Mouse (Mus musculus): Measurements from ENCODE around the gene Slc7a11. TPM values are rescaled to one million over a fixed set of nuclear protein-coding genes. Genes with fewer than 3 reads are reported as not detected.

The Slc7a11 gene
- polyA plus RNA-seq, 1 experiment from 2014 or later = 2.3 TPM

GRCm38 (mm10) chr3:50386561-50387221 is 56.7 kb downstream of the Slc7a11 start:
- no peak overlapping the region for H3K9ac ChIP-seq (replicated peaks; ENCODE audit: low read length)
- peaks cover 4% of the 10 kb centered on the region; the same call in 1 of the 2 replicates for H3K4me1 ChIP-seq (ENCODE audit: control insufficient read depth, insufficient read depth, low read length)
- peak; percentile 50 for DNase-seq
- no peak overlapping the region for H3K4me3 ChIP-seq (replicated peaks; ENCODE audit: low read depth, low read length)
- H3K9me3 ChIP-seq (ENCODE audit: control insufficient read depth, low read length) = peaks cover 8% of the 10 kb centered on the region
- ATAC-seq (ENCODE audit: low FRiP score, low TSS enrichment) = no peak
- no peaks in the 10 kb centered on the region for H3K36me3 ChIP-seq (ENCODE audit: control insufficient read depth, insufficient read depth, low read length)
- no peak overlapping the region for H3K4me2 ChIP-seq (ENCODE audit: low read length)
- H3K27me3 ChIP-seq (ENCODE audit: control insufficient read depth, insufficient read depth, low read length) = no peaks in the 10 kb centered on the region
- 40% methylated on average over 5 of the region's 5 CpGs for WGBS
- no peak overlapping the region for H3K27ac ChIP-seq (replicated peaks; ENCODE audit: low read depth, low read length)

DNA sequence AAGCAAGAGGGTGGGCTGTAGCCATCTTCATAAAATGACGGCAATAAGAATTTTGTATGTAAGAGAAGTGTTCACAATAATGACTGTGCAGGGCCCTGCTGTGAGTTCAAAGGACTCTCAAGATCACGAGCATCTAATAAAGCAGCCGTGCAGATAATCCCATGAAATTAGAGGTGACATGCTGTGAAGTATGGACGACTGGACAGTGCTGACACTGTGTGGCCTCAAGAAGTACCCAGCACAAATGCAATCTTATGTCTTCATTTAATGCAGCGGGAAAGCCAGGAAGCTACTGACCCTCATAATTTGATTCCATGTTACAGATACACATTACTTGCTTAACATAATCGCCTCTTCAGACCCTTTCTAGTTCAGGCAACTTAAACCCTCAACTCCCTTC is 57.3 kb downstream of the Slc7a11 start:
- ATAC-seq (ENCODE audit: low FRiP score, low TSS enrichment) (no peak), DNase-seq (no peak)
- WGBS = 20% methylated on average over 6 of the region's 6 CpGs

DNA sequence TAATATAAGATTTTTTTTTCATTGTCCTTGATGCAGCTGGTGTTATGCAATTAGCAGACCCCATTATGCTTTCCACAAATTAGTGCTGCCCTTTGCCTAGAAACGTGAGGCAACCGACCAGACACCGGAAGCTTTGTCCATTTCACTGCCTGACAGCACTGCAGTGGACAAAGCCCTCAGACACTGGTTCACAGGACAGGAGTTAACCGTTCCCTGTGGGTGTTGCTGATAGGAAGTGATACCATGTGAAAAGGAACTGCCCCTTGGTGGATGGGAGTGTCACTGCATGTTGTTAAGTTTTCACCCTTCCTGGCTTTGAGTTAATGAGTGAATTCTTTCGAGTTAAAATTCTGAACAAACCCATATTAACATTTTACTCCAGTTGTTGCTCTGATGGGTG is 60.7 kb downstream of the Slc7a11 start:
- no peak overlapping the region for H3K27ac ChIP-seq (replicated peaks; ENCODE audit: low read depth, low read length)
- no peak for ATAC-seq (ENCODE audit: low FRiP score, low TSS enrichment)
- no peak for DNase-seq
- no peaks in the 10 kb centered on the region for H3K27me3 ChIP-seq (ENCODE audit: control insufficient read depth, insufficient read depth, low read length)
- no peaks in the 10 kb centered on the region for H3K9me3 ChIP-seq (ENCODE audit: control insufficient read depth, low read length)
- no peak overlapping the region for H3K4me3 ChIP-seq (replicated peaks; ENCODE audit: low read depth, low read length)
- H3K36me3 ChIP-seq (ENCODE audit: control insufficient read depth, insufficient read depth, low read length) = no peaks in the 10 kb centered on the region
- WGBS = 32% methylated on average over 5 of the region's 5 CpGs
- peaks cover 4% of the 10 kb centered on the region; the same call in 1 of the 2 replicates for H3K4me1 ChIP-seq (ENCODE audit: control insufficient read depth, insufficient read depth, low read length)
- no peak overlapping the region for H3K9ac ChIP-seq (replicated peaks; ENCODE audit: low read length)
- H3K4me2 ChIP-seq (ENCODE audit: low read length) = no peak overlapping the region; the same call in 1 of the 2 replicates

More for the DNA sequence above, 57.3 kb downstream of the Slc7a11 start:
- H3K36me3 ChIP-seq (ENCODE audit: control insufficient read depth, insufficient read depth, low read length) = no peaks in the 10 kb centered on the region
- H3K4me1 ChIP-seq (ENCODE audit: control insufficient read depth, insufficient read depth, low read length) = peaks cover 4% of the 10 kb centered on the region; the same call in 1 of the 2 replicates
- no peaks in the 10 kb centered on the region for H3K27me3 ChIP-seq (ENCODE audit: control insufficient read depth, insufficient read depth, low read length)
- H3K9ac ChIP-seq (replicated peaks; ENCODE audit: low read length) = no peak overlapping the region
- no peak overlapping the region for H3K27ac ChIP-seq (replicated peaks; ENCODE audit: low read depth, low read length)
- H3K4me2 ChIP-seq (ENCODE audit: low read length) = no peak overlapping the region
- H3K9me3 ChIP-seq (ENCODE audit: control insufficient read depth, low read length) = peaks cover 8% of the 10 kb centered on the region
- H3K4me3 ChIP-seq (replicated peaks; ENCODE audit: low read depth, low read length) = no peak overlapping the region

DNA sequence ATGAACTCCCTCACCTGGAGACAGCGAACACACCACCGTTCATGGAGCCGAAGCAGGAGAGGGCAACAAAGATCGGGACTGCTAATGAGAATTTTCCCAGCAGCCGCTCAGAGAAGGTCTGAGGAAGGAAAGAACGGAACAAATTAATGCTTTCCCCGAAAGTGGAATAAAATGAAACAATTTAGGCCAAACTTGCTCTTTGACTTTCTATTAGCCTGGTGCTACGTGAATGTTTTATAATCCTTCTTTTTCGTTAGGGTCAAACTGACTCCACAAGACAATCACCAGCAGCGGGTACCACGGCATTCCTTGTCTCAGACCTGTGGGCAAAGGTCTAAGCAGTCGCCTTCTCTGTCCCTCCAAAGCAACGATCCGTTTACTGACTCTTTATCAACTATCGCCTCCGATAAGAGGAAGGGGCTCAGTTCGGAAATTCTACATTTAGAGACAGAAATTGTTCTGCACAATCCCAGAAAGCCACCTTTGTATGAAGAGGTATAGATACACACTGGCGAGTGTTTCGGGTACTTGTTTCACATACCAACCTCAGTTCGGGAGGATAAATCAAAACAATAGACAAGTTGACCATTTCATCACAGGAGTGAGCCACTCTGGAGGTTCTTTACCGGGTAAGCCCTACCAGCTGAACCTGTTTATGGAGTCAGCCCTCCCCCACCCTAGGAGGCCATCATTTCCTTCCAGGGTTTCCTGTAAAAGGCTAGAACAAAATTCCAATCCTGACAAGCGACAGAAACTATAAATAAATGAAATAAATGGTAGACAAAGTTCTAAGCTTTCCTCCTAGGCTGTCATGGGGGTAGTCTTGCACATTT is 61.3 kb downstream of the Slc7a11 start:
- H3K9ac ChIP-seq (replicated peaks; ENCODE audit: low read length) = 0 out of 2 replicates have a peak overlapping the region, but pooled peaks have one; percentile 21
- H3K27me3 ChIP-seq (ENCODE audit: control insufficient read depth, insufficient read depth, low read length) = no peaks in the 10 kb centered on the region
- peaks cover 4% of the 10 kb centered on the region; the same call in 1 of the 2 replicates for H3K4me1 ChIP-seq (ENCODE audit: control insufficient read depth, insufficient read depth, low read length)
- 38% methylated on average over 22 of the region's 22 CpGs for WGBS
- DNase-seq = peak; percentile 40
- ATAC-seq (ENCODE audit: low FRiP score, low TSS enrichment) = peak; percentile 65; the same call in 1 of the 2 replicates
- peak overlapping the region; percentile 52 for H3K4me2 ChIP-seq (ENCODE audit: low read length)
- no peaks in the 10 kb centered on the region for H3K9me3 ChIP-seq (ENCODE audit: control insufficient read depth, low read length)
- no peak overlapping the region for H3K27ac ChIP-seq (replicated peaks; ENCODE audit: low read depth, low read length)
- H3K4me3 ChIP-seq (replicated peaks; ENCODE audit: low read depth, low read length) = peak overlapping the region; percentile 32
- H3K36me3 ChIP-seq (ENCODE audit: control insufficient read depth, insufficient read depth, low read length) = no peaks in the 10 kb centered on the region

DNA sequence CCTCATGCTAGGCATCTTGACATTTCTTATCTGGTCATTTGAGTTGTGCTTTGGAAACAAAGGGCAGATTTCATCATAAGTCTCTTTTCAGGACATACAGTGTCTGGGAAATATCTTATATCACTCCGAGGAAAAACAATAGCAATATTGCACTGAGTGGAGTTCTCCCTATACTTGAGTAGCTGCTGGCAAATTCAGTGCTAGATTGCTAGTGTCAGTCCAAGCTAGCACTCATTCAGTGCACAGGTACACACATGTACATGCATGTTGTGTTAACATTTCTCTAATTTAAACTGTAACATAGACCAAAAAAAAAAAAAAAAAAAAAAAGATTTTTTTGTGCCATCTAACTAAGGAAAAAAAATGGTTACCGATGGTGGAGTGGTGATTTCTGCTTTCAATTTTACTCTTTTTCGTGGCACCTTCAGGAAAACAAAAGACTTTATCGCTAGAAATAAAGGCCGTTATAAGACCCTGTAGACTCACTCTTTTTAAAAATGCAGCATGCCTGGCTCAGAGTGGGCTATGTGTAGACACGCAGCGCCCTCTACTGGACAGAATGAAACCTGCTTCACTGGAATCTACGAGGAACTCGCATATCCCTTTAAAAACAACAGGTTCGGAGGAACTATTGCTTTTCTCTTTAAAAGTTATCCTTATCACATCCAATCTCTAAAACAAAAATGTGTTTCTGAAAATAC is 62.1 kb downstream of the Slc7a11 start:
- Histone ChIP-seq H3K4me3 (replicated peaks; ENCODE audit: low read depth, low read length) (peak overlapping the region; percentile 32), H3K27ac (replicated peaks; ENCODE audit: low read depth, low read length) (peak overlapping the region; percentile 32; the same call in 1 of the 2 replicates), H3K27me3 (ENCODE audit: control insufficient read depth, insufficient read depth, low read length) (no peaks in the 10 kb centered on the region), H3K4me2 (ENCODE audit: low read length) (peak overlapping the region; percentile 52), H3K4me1 (ENCODE audit: control insufficient read depth, insufficient read depth, low read length) (peaks cover 4% of the 10 kb centered on the region; the same call in 1 of the 2 replicates), H3K9ac (replicated peaks; ENCODE audit: low read length) (0 out of 2 replicates have a peak overlapping the region, but pooled peaks have one; percentile 21), H3K9me3 (ENCODE audit: control insufficient read depth, low read length) (no peaks in the 10 kb centered on the region), H3K36me3 (ENCODE audit: control insufficient read depth, insufficient read depth, low read length) (no peaks in the 10 kb centered on the region)
- DNase-seq (peak; percentile 96), ATAC-seq (ENCODE audit: low FRiP score, low TSS enrichment) (peak; percentile 83; the same call in 1 of the 2 replicates)
- WGBS = 22% methylated on average over 10 of the region's 10 CpGs

DNA sequence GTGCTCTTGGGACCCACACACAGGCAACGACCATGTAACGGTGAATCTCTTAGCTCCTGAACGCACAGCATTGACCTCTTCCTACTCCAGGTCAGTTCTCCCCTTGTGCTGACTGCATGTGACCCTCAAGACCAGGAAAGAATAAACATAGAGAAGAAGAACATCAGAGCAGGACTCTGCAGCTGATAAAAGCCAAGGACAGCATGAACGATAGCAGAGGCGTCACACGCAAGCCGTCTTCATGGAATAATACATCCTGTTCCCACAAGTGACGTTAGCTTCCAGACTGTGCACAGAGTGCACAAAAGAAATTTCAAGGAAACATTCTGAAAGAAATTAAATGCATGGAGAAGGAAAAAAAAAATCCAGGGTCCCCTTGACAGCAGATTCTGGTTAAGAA is 63.5 kb downstream of the Slc7a11 start:
- ATAC-seq (ENCODE audit: low FRiP score, low TSS enrichment) (no peak), DNase-seq (no peak)
- H3K4me3 ChIP-seq (replicated peaks; ENCODE audit: low read depth, low read length) = no peak overlapping the region
- WGBS = 85% methylated on average over 8 of the region's 8 CpGs
- no peaks in the 10 kb centered on the region for H3K36me3 ChIP-seq (ENCODE audit: control insufficient read depth, insufficient read depth, low read length)
- no peaks in the 10 kb centered on the region for H3K27me3 ChIP-seq (ENCODE audit: control insufficient read depth, insufficient read depth, low read length)
- peaks cover 4% of the 10 kb centered on the region; the same call in 1 of the 2 replicates for H3K4me1 ChIP-seq (ENCODE audit: control insufficient read depth, insufficient read depth, low read length)
- H3K9ac ChIP-seq (replicated peaks; ENCODE audit: low read length) = no peak overlapping the region
- H3K9me3 ChIP-seq (ENCODE audit: control insufficient read depth, low read length) = no peaks in the 10 kb centered on the region
- no peak overlapping the region for H3K4me2 ChIP-seq (ENCODE audit: low read length)
- no peak overlapping the region for H3K27ac ChIP-seq (replicated peaks; ENCODE audit: low read depth, low read length)

DNA sequence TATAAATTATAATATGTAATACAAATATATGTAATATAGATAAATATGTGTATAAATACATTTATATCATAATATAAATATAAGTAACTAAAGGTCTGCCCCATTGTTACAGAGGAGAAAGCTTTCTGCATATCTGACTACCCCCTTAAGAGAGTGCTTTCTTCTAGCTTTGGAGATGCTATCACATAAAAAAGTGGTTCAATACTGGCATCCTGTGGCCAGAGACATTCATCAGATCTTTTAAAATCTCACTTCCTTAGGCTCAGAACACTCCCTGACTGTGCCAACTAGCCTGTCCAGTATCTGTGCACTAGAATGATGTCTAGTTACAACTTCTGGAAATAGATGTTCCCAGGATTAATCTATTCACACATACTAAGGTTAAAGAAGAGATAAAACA is 67.9 kb downstream of the Slc7a11 start:
- no peaks in the 10 kb centered on the region for H3K36me3 ChIP-seq (ENCODE audit: control insufficient read depth, insufficient read depth, low read length)
- H3K27me3 ChIP-seq (ENCODE audit: control insufficient read depth, insufficient read depth, low read length) = no peaks in the 10 kb centered on the region
- no peak overlapping the region for H3K4me3 ChIP-seq (replicated peaks; ENCODE audit: low read depth, low read length)
- H3K4me2 ChIP-seq (ENCODE audit: low read length) = no peak overlapping the region
- no peaks in the 10 kb centered on the region for H3K4me1 ChIP-seq (ENCODE audit: control insufficient read depth, insufficient read depth, low read length)
- no peak overlapping the region for H3K27ac ChIP-seq (replicated peaks; ENCODE audit: low read depth, low read length)
- ATAC-seq (ENCODE audit: low FRiP score, low TSS enrichment) (no peak), DNase-seq (peak; percentile 73)
- H3K9ac ChIP-seq (replicated peaks; ENCODE audit: low read length) = no peak overlapping the region
- no peaks in the 10 kb centered on the region for H3K9me3 ChIP-seq (ENCODE audit: control insufficient read depth, low read length)

GRCm38 (mm10) chr3:50369791-50370190 is 73.6 kb downstream of the Slc7a11 start:
- ATAC-seq (ENCODE audit: low FRiP score, low TSS enrichment) (no peak), DNase-seq (no peak)
- 95% methylated on average over 6 of the region's 6 CpGs for WGBS

More at GRCm38 (mm10) chr3:50369791-50370190, 73.6 kb downstream of the Slc7a11 start:
- H3K4me2 ChIP-seq (ENCODE audit: low read length) = no peak overlapping the region
- no peak overlapping the region for H3K27ac ChIP-seq (replicated peaks; ENCODE audit: low read depth, low read length)
- no peaks in the 10 kb centered on the region for H3K36me3 ChIP-seq (ENCODE audit: control insufficient read depth, insufficient read depth, low read length)
- no peaks in the 10 kb centered on the region for H3K27me3 ChIP-seq (ENCODE audit: control insufficient read depth, insufficient read depth, low read length)
- H3K9ac ChIP-seq (replicated peaks; ENCODE audit: low read length) = no peak overlapping the region
- no peaks in the 10 kb centered on the region for H3K9me3 ChIP-seq (ENCODE audit: control insufficient read depth, low read length)
- no peak overlapping the region for H3K4me3 ChIP-seq (replicated peaks; ENCODE audit: low read depth, low read length)
- no peaks in the 10 kb centered on the region for H3K4me1 ChIP-seq (ENCODE audit: control insufficient read depth, insufficient read depth, low read length)

All from midbrain, embryonic 14.5 days (tissue).